Mouse (Mus musculus) thymus, adult 2 months (tissue): ENCODE data around the gene Scrg1.
A peak's percentile ranks its signal among the peaks of the same experiment; 100 is the strongest.

Experiments used
- CTCF ChIP-seq: fragments of 200-500 bp; IDR thresholded peaks from 2 replicates; pipeline ENCODE4 v1.5.1; 2012; ENCODE audit warnings: mild to moderate bottlenecking, control low read depth, low read length, moderate library complexity, borderline replicate concordance; ENCODE audit not compliant: control insufficient read depth, poor library complexity, insufficient read depth; ENCODE audit errors: extremely low read depth
- POLR2A ChIP-seq: fragments of 200-500 bp; IDR thresholded peaks from 2 replicates; pipeline ENCODE4 v1.6.1; 2012; ENCODE audit warnings: mild to moderate bottlenecking, low read length, control low read depth, moderate library complexity; ENCODE audit not compliant: control insufficient read depth, poor library complexity, insufficient read depth; ENCODE audit errors: extremely low read depth

DNA sequence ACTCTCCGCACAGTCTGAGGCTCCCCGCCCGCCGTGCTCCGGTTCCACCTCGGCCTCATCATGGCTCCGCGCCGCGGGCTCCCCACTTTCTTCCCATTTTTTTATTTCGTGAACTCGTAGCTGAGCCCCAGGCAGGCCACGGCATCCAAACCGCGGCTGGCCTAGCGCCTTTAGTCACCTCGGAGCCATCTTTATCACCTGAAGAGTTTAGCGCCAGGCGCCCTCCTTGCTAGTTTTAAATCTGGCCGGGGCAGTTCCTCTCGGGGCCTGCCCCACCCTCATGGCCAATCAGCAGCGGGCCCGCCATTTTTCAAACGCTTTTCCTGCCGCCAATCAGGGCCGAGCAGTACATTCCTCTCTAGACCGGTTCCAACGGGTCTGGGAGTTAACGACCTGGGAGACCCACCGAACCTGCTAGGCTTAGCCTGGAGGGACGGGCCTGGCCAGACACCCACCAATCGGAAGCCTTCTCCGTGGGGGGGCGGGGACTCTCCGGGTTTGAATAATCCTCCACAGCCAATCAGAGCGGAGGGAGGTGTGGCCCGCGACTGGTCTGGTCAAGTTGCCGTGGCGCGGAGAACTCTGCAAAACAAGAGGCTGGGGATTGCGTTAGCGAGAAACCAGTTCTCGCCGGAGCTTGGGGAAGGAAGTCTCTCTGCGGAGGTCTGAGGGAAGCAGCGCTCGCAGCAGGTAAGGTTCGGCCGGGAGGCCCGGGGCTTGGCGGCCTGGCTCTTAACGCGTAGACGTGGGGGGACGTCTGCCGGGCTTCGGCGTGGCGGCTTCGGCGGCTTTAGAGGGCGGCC, 55.8 kb downstream of the Scrg1 start, which contains the start of gene Hmgb2:
- TF ChIP-seq POLR2A (peak; percentile 95), CTCF (0 out of 2 replicates have a peak, but pooled peaks have one; percentile 13)
